Mouse (Mus musculus) telencephalon, adult 2 months (tissue): ENCODE data around the gene Cercam.

Source experiments
- DNase-seq: peaks from one replicate; pipeline ENCODE4 v3.0.0-alpha.2; 2011; ENCODE audit warnings: low read depth, low spot score

The Cercam gene

GRCm38 (mm10) chr2:29868949-29869645 is at the start of gene Cercam:
Gene Cercam (plus strand): TSS chr2:29869164.
- no peak for DNase-seq

- no peak for DNase-seq
These were observed 49.6 kb upstream of the Cercam start for GRCm38 (mm10) chr2:29819363-29819762.

DNA sequence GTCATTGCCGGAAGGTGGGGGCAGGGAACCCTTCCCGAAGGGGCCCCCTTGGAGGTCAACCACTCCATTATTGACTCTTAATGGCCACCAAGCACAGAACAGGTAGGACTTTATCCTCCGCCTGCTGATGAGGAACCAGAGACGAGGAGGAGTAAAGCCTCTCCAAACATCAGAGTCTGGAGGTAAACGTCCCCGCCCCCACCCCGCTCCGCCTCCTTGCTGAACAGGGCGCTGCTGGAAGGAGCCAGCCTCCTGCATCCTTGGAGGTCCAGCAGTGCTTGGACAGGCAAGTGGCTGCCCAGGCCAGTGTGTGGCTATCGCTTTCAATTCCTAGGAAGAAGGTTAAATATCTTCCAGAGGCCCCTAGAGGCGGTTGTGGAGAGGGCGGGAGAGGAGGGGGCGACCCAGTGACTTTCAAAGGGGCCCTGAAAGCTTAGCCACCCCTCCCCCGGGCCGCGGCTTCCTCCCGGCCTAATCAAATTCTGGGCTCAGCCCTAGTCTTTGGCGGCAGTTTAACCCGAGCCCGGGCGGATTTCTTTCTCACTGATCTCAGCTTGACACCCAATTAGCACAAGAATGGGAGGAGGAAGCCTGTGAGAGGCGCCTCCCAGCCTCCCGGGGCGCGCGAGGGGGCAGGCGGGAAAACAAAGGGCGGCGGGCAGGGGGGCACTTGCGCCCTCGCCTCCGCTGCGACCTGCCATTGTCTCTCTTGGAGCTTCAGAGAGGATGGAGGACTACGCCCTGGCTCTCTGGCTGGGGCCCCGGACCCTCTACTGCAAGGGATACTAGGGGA is 48.7 kb upstream of the Cercam start, which contains the start of gene Urm1:
TSS of gene Urm1 (plus strand) at position 51 of the 793 bp plus-strand sequence.
- no peak for DNase-seq

DNA sequence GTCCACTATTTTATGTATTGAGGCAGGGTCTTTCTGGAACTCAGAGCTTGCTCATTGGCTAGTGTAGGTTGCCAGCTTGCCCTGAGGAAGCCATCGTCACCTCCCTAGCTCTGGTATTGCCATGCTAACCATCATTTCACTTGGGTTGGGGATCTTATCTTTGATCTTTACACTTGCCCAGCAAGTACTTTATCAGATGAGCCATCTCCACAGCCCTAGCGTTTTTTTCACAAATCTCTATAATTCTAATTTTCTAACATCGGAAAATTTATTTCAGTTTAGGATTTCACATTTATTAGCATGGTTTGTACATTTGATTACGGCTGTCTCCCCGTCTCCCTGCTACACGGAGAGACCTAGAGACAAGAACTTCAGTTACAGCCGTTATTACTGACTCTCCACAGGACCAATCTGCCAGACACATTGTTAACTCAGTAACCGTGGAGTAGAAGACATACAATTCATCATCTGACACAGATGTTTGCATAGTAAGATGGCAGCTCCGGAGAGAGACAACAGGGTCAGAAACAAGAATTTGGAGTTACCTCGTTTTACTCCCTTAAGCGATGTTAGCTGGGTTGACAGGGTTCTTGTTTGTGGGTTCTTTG is 42.5 kb upstream of the Cercam start:
- DNase-seq: no peak

- DNase-seq: peak; percentile 99
These were observed 41.8 kb upstream of the Cercam start for GRCm38 (mm10) chr2:29826926-29827708.

- DNase-seq: no peak
These were observed 41.3 kb upstream of the Cercam start for GRCm38 (mm10) chr2:29827709-29828024.

GRCm38 (mm10) chr2:29831106-29831505 is 37.9 kb upstream of the Cercam start:
- peak; percentile 90 for DNase-seq

- DNase-seq: no peak
These were observed 35.2 kb upstream of the Cercam start for GRCm38 (mm10) chr2:29833796-29834195.

DNA sequence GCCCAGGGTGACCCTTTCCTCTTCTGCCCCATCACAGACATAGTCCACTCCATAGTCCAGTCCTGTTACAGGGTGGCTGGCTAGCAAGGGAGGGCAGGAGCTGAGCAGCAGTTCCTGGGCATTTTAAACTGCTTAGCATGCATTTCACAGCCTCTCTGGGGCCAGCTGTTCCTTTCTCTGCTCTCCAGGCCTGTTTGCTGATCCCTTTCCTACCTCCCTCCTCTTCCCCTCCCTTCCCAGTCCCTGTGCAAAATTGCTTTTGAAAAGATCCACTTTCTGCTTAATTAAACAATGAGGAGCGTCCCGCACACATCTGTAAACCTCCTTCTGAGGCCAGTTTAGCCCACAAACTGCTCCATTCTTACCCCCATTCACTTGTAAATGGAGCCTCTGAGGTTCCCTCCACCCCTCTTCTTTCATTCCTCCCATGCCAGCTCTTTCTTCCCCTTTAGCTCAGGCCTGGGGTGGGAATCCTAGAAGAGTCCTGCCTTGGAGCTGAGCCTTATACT is 33.5 kb upstream of the Cercam start:
- no peak for DNase-seq

DNA sequence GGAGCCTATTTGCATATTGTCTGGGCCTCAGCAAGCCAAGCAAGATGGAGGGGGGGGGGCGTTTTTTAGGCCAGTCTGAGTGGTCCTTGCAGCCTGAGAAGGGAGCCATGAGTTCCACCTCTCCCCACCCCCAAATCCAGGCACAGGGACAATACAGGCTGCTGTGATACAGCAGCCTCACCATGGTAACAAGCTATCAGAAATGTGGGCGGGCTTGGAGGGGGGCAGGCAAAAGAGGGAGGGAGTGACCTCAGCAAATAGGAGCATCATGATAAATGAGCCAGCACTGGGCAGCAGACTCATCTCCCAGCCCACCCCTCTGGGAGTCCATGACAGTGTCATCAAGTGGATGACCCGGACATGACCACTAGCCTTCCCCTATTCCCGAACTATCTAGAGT is 29.5 kb upstream of the Cercam start:
- no peak for DNase-seq

DNA sequence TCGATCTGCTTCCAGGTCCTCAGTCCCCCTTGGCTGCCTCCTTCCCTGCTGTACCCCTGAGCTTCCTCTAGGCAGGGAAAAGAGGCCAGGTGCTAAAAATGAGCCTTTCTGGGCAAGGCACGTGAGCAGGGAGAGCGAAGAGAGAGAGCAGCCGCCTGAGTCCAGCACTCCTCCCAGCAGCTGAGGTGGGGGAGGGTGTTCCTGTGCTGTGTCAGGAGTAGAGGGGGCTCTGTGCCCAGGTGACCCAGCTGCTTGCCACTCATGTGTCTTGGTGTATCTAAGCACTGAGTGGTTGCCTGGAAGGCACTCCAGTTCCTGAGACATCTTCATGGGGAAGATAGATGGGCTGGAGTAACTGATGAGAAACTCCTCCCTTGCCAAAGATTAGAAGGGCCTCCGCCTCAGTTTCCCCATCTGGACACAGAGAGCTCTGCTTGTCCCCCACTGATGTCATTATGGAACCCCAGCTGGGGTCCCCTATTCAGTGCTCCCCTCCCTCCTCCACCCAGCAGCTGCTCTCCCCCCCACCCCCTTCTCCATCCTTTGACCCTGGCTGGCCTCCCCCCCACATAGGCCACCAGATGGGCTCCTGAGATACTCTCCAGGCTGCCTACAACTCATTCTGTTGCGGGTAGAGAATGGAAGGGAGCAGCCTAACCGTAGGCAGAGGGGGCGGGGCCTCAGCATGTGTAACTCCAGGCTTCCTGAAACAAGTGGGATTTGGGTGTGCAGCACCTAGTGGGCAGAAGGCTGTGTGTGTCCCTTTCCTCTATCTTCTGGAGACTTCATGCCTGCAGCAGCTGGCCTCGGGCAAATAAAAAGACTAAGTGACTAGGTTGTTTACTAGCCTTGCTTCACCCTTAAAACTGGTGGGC is 25.5 kb upstream of the Cercam start:
- no peak for DNase-seq

DNA sequence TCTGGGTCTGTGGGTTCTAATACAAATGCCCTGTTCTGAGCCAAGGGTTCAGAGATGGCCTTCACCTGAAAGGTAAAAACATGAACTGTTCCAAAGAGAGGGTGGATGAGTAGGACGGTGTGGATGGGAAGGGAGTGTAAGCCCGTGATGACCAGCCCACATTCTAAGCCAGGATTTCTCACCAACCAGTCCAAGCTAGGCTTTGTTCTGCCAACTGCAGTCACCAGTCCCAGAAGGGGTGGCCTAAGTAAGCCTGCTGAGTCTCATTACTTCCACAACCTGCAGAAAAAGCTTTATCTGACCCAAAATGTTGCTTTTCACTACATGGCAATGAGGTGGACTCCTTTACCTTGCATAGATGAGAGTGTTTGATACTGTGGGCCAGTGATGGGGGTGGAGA is 24.8 kb upstream of the Cercam start:
- DNase-seq: no peak

GRCm38 (mm10) chr2:29844661-29845060 is 24.3 kb upstream of the Cercam start:
- no peak for DNase-seq

DNA sequence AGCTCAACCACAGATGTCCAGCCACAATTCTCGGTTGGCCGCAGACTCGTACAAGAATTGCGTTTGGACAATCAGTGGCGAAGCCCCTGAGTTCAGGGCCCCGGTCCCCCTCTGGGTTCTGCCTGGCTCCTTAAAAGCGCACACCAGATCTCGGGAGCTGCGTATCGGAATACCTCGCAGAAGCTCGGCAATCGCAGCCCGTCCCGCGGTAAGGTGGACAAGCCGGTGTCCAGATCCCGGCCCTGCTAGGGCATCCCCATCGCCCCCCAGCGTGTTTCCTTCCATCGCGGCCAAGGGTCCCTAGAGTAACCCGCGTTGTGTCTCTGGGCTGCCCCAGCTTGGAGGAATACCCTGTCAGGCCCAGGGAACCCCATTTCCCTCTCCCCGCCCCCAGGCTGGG is 23.3 kb upstream of the Cercam start:
- DNase-seq: no peak

- DNase-seq: no peak
These were observed 22.7 kb upstream of the Cercam start for GRCm38 (mm10) chr2:29846061-29846853.

DNA sequence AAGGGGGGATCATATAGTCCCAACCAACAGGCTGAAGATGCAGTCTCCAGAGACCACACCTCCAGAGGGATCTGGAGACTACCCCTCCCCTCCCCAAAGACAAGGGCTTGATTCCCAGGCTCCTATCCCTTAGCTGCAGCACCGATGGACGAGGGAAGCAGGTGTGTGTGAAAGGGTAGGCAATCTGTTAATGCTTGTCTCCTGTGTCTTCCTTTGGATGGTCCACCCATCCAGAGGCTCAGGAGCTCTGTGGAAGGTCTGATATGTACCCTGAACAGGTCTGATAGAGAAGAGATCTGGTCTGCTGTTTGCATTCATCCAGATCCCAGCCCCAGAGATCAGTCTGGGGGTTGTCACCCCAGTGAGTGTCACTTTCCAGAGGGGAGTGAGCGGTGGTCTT is 22.1 kb upstream of the Cercam start:
- no peak for DNase-seq

GRCm38 (mm10) chr2:29849041-29849440 is 19.9 kb upstream of the Cercam start:
- DNase-seq: no peak

GRCm38 (mm10) chr2:29849841-29850480 is 19.0 kb upstream of the Cercam start:
- DNase-seq: no peak

GRCm38 (mm10) chr2:29852957-29853485 is 15.9 kb upstream of the Cercam start:
- no peak for DNase-seq
